Mouse (Mus musculus): ENCODE data around the gene Ccdc167.

The Ccdc167 gene

GRCm38 (mm10) chr17:29686771-29687170, 30.1 kb downstream of the Ccdc167 start:
- no peak for DNase-seq (ENCODE audit: low spot score in 2 of 2)

DNA sequence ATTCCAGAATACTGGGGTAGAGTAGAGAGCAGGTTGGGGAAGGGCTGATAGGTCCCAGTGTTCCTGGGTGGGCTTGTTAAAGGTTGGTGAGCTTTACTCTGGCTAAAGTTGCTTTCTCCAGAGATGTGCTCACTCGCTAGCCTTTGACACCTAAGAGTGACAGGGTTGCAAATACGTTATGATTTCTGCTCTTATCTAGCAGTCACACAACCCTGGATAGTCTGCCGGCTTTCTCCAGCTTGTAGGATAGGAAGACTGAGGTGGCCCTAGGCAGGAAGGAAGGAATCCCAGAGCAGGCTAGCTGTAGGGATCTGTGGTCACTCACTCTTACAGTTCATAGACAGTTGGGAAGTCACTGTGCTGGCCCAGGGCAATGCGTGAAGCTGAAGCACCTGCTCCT, 32.6 kb downstream of the Ccdc167 start:
- DNase-seq (ENCODE audit: low spot score in 2 of 2), result no peak

DNA sequence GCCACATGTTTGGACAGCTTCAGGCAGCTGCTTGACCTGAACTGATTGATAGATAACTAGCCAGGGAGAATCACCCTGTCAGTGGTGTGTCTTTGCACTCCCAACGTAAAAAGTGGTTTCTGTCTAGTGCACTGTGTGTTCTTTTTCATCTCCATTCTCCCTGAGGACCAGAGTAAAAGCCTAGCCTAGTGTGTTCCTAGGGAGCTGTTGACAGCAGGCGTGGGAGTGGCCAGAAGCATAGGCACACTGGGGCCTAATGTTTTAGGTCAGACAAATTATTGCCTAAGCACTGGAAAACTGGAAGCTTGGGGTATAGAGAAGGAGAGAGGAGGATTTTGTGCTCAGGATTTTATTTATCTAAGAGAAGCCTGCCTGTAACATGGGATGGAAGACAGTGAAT, 33.7 kb downstream of the Ccdc167 start:
- no peak for DNase-seq (ENCODE audit: low spot score in 2 of 2)

- DNase-seq (ENCODE audit: low spot score in 2 of 2), result no peak
Measured at GRCm38 (mm10) chr17:29682261-29682660, 34.6 kb downstream of the Ccdc167 start.

DNA sequence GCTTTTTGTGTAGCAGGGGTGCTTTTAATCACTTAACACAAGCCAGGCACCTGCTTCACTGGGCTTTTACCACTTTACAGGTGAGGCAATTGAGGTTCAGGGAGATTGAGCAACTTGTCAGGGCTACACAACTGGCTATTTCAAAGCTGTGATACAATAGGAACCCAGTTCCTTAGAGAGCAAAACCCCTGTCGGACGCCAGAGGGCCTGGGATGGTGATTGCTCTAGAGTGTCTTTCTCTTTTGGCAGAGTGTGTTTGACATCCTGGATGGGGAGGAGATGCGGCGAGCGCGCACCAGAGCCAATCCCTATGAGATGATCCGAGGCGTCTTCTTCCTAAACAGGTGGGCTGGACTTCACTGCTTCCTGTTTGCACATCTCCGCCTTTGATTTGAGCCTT, 35.2 kb downstream of the Ccdc167 start:
- DNase-seq (ENCODE audit: low spot score in 2 of 2), result no peak

- no peak for DNase-seq (ENCODE audit: low spot score in 2 of 2)
Measured at GRCm38 (mm10) chr17:29680921-29681320, 35.9 kb downstream of the Ccdc167 start.

- DNase-seq (ENCODE audit: low spot score in 2 of 2), result no peak
Measured at GRCm38 (mm10) chr17:29680174-29680573, 36.7 kb downstream of the Ccdc167 start.

DNA sequence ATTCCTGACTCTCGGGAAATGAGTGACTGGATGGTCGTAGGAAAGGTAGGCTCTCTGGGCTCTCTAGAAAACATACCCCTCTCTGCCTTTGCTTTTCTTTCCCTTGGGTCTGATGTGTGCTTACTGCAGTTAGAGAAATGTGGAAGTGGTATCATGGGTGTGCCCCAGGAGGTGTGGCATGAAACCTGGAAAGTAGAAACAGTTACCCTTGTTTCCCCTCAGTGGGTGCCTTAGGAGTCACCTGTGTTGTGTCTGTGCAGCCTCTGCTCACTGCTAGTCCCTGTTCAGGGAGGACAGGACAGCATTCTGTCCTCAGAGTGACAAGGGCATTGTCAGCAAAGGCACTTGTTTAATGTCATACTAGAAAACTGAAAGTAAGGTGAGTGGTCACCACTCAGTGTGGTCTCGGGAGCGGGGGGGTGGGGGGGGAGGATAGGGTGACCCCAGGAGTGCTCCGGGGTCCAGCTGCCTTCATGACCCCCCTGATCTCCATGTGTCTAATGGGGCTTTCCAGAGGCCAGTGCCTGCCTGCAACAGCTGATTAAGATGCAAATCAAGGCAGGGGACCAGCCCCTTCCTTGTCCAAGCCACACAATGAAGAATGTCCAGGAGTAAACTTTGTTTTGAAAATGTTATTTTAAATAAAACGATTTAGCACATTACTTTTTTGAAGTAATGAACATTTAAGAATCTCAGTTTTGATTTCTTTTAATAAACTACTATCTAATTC, 37.6 kb downstream of the Ccdc167 start:
- DNase-seq (ENCODE audit: low spot score in 2 of 2), result no peak

GRCm38 (mm10) chr17:29678526-29678925, 38.3 kb downstream of the Ccdc167 start:
- DNase-seq (ENCODE audit: low spot score in 2 of 2), result no peak

- DNase-seq (ENCODE audit: low spot score in 2 of 2), result no peak
Measured at GRCm38 (mm10) chr17:29673325-29673724, 43.5 kb downstream of the Ccdc167 start.

GRCm38 (mm10) chr17:29671021-29671420, 45.8 kb downstream of the Ccdc167 start:
- no peak for DNase-seq (ENCODE audit: low spot score in 2 of 2)

GRCm38 (mm10) chr17:29669936-29670335, 46.9 kb downstream of the Ccdc167 start:
- DNase-seq (ENCODE audit: low spot score in 2 of 2), result no peak

GRCm38 (mm10) chr17:29669030-29669429, 47.8 kb downstream of the Ccdc167 start:
- DNase-seq (ENCODE audit: low spot score in 2 of 2), result no peak

DNA sequence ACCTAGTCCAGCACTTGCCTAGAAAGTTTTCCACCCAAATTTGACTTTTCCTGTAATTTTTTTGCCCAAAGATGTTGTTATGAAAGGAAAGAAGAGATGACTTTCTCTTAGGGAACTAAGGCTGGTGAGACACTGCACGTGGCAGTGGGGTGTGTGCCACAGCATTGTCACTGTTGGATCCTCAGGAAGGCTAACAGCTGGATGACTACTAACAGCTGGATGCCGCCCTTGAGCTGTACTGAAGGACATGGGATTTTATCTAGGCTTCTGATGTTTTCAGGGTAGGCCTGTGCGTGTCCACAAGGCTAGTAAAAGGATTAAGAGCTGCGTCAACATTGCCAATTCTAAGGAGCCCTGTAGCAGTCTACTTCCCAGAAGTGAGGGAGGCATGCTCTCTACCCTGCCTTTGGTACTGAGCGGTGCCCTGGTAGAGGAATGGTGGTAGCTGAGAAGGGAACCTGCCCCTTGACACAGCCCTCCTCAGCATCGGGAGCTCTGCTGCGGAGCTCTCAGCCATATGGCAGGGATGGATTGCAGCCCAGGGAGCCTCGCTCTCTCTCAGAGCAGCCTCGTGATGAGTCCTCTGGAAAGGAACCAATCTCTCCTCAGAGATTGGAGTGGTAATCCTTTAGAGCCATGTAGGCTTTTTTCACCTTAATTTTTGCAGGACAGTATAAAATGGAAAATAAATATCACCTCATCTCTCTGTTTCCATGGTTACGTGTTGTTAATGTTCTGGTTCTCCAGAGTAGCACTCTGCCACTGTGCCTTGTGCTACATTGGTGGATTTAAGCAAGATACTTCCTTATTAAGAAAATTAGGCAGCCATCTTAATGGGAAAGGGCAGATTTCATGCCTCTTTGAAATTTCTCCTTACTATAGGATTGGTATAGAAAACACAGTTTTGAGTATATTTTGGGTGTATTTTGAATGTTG, 48.5 kb downstream of the Ccdc167 start:
- no peak for DNase-seq (ENCODE audit: low spot score in 2 of 2)

GRCm38 (mm10) chr17:29662145-29662544, 54.7 kb downstream of the Ccdc167 start:
- no peak for DNase-seq (ENCODE audit: low spot score in 2 of 2)

DNA sequence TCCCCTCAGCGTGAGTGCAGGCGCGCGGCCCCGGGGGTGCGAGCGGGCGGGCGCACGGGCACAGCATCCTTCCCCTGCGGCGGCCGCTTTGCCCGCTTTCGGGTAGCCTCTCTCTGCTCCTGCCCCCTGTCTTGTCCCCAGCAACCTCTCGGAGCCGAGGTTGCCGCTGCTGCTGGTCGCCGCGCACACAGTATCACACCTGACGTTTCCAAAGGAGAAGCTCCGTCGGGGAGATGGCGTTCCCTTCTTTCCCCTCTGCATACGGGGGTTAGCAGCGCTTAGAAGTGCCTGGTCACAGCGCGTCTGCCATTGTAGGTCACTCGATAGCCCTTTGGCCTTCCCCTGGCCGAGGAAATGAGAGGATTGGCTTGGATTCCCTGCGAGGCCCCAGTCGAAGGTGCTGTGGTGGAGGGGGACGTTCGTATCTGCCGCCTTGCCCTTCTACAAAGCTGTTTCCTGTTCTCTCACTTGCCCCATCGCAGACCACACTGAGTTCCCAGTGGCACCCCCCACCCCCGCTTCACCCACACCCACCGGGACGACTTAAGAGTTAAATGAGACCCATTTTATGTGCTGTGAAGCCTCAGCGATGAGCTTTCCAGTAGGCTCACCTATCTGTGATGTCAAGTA, 56.0 kb downstream of the Ccdc167 start:
- no peak for DNase-seq (ENCODE audit: low spot score in 2 of 2)

DNA sequence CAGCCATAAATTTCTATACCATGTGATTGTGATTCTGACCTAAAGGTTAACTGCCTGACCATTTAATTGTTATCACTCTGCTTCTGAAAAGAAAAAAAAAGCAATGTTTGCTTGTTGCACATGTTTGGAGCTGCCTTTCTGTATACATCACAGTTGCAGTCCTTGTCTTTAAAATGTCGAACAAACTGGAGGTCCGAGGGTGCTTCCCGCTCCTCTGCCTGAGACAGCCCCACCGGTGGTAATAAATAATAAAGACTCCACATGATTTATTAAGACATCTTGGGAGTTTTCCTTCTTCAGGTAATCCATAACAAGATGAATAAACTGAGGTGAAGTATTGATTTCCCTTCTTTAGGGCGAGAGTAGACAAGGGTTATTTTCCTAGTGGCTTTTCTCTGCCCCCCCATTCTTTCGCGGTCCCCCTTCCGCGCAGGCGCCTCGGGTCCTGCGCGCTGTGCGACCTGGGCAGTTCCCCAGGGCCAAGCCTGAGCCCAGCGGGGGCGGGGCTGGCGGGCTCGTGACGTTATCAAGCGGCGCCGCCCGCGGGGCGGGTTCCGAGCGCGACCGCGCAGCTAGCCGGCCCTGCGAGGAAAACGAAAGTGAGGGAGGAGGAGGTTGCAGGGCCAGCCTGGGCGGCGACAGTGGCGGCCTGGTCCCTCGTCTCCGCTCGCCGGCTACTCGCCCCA, 56.6 kb downstream of the Ccdc167 start, which contains the start of gene Cmtr1:
Gene Cmtr1 (plus strand): TSS at position 520 of the 686 bp plus-strand sequence.
- peak; percentile 91 to 94 for DNase-seq (ENCODE audit: low spot score in 2 of 2)

GRCm38 (mm10) chr17:29658249-29658648, 58.6 kb downstream of the Ccdc167 start:
- DNase-seq (ENCODE audit: low spot score in 2 of 2), result no peak

- no peak for DNase-seq (ENCODE audit: low spot score in 2 of 2)
Measured at GRCm38 (mm10) chr17:29642219-29642618, 74.6 kb downstream of the Ccdc167 start.

- DNase-seq (ENCODE audit: low spot score in 2 of 2), result no peak
Measured at GRCm38 (mm10) chr17:29640971-29641370, 75.9 kb downstream of the Ccdc167 start.

DNA sequence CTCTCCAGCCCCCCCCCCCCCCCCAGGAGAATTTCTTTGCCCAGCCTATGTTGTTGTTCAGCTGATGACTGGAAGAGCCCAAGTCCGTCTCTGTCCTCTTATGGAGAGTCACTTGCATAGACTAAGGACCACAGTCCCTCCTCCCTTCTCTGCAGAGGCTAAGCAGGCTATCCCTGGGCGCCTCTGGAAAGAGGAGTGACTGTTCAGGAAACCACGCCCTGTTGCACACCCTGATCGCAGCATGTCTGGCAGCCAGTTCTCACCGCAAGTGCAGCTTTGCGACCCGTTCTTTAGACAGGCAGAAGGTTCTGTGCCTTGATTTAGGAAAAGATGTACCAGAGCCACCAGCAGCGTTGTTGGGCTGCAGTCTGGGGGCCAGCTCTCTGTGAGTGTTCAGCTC, 78.9 kb downstream of the Ccdc167 start:
- DNase-seq (ENCODE audit: low spot score in 2 of 2), result no peak

- DNase-seq (ENCODE audit: low spot score in 2 of 2), result no peak
Measured at GRCm38 (mm10) chr17:29637377-29637776, 79.5 kb downstream of the Ccdc167 start.
